Mouse (Mus musculus): ENCODE measurements at regions not wholly inside any gene's neighbourhood (a gene's known extent, or its start where the extent isn't known, plus 50 kb on each side); places are given as distances from the start of the nearest gene placed in this dataset.
A peak's percentile ranks its signal among the peaks of the same experiment; 100 is the strongest.

DNA sequence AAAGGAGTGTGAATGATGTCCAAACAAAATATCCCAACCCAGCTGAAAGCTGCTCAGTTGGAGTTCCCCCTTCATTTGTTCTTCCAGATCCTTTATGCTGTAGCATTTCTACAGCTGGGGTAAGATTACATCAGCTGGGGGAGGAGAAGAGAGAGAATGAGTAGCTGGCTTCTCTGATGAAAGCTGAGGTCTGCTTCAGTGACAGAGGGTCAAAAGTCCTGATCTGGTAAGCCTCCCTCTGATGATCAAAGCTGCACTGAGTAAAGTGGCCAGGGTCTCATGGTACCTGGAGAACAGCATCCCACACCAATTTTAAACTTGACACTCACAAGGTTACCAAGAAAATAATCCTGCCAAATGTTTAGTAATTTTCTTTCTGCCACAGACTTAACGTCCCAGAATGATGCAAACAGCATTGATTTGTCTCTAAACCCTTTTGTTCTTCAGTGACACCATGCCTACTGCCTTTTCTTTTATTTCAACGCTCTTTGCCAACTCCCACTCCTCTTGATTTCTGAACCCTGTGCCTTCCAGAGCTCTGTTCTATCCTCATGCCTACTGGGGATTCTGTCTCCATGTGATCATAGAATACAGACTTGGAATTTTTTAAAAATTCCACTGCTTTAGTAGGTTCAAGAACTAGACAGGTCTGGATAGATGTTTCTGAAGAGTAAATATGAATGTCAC is 119.3 kb upstream of the Fshr start:
- no peaks in the 10 kb centered on the region for H3K36me3 ChIP-seq (ENCODE audit: control insufficient read depth, insufficient read depth)
- no peaks in the 10 kb centered on the region for H3K9me3 ChIP-seq (ENCODE audit: control insufficient read depth, low read length)
- no peak for ATAC-seq
- no peak overlapping the region for H3K9ac ChIP-seq (replicated peaks; ENCODE audit: low read depth, low read length)
- H3K4me3 ChIP-seq (replicated peaks; ENCODE audit: low read length): no peak overlapping the region
- no peaks in the 10 kb centered on the region for H3K4me1 ChIP-seq (replicated peaks; ENCODE audit: control insufficient read depth, insufficient read depth, low read length)
- no peak overlapping the region for H3K27ac ChIP-seq (ENCODE audit: low read length)
- no peak overlapping the region for H3K4me2 ChIP-seq (ENCODE audit: low read length)
- WGBS: 35% methylated on average over 2 of the region's 2 CpGs
- no peaks in the 10 kb centered on the region for H3K27me3 ChIP-seq (replicated peaks; ENCODE audit: control insufficient read depth, insufficient read depth, low read length)

DNA sequence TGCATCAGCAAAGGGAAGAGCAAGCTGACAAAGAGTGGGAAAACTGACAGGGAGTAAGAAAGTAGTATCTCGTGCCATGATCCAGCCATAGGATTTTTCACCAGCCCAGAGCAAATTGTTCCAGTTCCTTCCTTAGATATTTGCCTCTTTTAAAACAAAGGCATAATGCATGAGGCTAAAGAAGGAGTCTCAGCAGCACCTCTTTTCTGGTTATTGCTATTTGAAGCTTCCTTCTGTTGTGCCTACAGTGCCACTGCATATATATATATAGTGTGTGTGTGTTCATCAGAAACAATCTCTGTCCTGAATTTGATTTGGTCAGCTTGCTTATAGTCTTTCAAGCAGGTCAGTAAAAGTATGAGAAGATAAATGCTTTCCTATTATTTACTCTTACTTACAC is 117.9 kb upstream of the Fshr start:
- no peak for ATAC-seq
- H3K9ac ChIP-seq (replicated peaks; ENCODE audit: low read depth, low read length): no peak overlapping the region
- H3K27me3 ChIP-seq (replicated peaks; ENCODE audit: control insufficient read depth, insufficient read depth, low read length): no peaks in the 10 kb centered on the region
- no peaks in the 10 kb centered on the region for H3K36me3 ChIP-seq (ENCODE audit: control insufficient read depth, insufficient read depth)
- H3K4me2 ChIP-seq (ENCODE audit: low read length): no peak overlapping the region
- no peaks in the 10 kb centered on the region for H3K4me1 ChIP-seq (replicated peaks; ENCODE audit: control insufficient read depth, insufficient read depth, low read length)
- no peak overlapping the region for H3K4me3 ChIP-seq (replicated peaks; ENCODE audit: low read length)
- WGBS: 94% methylated on average over 1 of the region's 1 CpGs
- H3K9me3 ChIP-seq (ENCODE audit: control insufficient read depth, low read length): no peaks in the 10 kb centered on the region
- no peak overlapping the region for H3K27ac ChIP-seq (ENCODE audit: low read length)

DNA sequence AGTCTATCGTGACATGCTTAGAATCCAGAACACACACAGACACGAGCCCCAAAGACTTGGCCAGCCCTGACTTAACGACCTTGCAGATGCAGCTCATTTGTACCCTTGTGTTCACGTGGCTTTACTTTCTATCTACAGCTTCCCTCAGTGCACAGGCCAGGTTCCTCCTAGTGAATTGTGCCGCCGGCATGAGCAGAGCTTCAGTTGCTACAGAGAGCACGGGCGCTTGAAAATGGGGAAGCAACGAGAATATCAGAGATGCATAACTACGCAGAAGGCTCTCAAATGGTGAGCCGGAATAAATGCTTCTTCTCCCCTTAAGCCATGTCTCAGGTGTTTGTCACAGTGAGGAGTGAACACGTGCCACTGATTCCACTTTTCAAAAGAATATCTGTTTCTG is 110.7 kb upstream of the Fshr start:
- Histone ChIP-seq H3K36me3 (ENCODE audit: control insufficient read depth, insufficient read depth) (no peaks in the 10 kb centered on the region), H3K27me3 (replicated peaks; ENCODE audit: control insufficient read depth, insufficient read depth, low read length) (no peaks in the 10 kb centered on the region), H3K4me1 (replicated peaks; ENCODE audit: control insufficient read depth, insufficient read depth, low read length) (no peaks in the 10 kb centered on the region), H3K4me3 (replicated peaks; ENCODE audit: low read length) (no peak overlapping the region), H3K4me2 (ENCODE audit: low read length) (no peak overlapping the region), H3K9ac (replicated peaks; ENCODE audit: low read depth, low read length) (no peak overlapping the region), H3K9me3 (ENCODE audit: control insufficient read depth, low read length) (no peaks in the 10 kb centered on the region), H3K27ac (ENCODE audit: low read length) (no peak overlapping the region)
- ATAC-seq: no peak
- 88% methylated on average over 12 of the region's 12 CpGs for WGBS

DNA sequence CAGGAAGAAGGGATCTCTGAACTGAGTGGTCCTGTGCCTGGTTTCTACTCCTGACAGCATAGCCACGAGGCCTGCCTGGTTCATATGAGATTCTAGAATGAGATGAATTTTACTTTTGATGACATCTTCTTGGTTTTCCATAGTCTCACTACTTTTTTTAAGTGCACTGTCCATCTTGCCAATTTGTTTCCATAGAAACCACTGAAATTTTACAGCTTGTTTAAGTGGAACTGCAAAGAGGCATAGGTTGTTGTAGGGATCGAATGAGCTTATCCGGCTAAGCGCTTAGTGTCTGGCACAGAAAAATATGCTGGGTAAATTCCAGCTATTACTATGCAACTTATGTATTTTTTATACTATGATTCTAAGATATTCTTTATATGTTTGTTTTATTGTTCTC is 100.8 kb upstream of the Fshr start:
- 78% methylated on average over 4 of the region's 4 CpGs for WGBS
- Histone ChIP-seq H3K9me3 (ENCODE audit: control insufficient read depth, low read length) (no peaks in the 10 kb centered on the region), H3K27me3 (replicated peaks; ENCODE audit: control insufficient read depth, insufficient read depth, low read length) (no peaks in the 10 kb centered on the region), H3K4me3 (replicated peaks; ENCODE audit: low read length) (no peak overlapping the region), H3K27ac (ENCODE audit: low read length) (no peak overlapping the region), H3K9ac (replicated peaks; ENCODE audit: low read depth, low read length) (no peak overlapping the region), H3K36me3 (ENCODE audit: control insufficient read depth, insufficient read depth) (no peaks in the 10 kb centered on the region), H3K4me1 (replicated peaks; ENCODE audit: control insufficient read depth, insufficient read depth, low read length) (peaks cover 5% of the 10 kb centered on the region), H3K4me2 (ENCODE audit: low read length) (no peak overlapping the region)
- ATAC-seq: no peak

DNA sequence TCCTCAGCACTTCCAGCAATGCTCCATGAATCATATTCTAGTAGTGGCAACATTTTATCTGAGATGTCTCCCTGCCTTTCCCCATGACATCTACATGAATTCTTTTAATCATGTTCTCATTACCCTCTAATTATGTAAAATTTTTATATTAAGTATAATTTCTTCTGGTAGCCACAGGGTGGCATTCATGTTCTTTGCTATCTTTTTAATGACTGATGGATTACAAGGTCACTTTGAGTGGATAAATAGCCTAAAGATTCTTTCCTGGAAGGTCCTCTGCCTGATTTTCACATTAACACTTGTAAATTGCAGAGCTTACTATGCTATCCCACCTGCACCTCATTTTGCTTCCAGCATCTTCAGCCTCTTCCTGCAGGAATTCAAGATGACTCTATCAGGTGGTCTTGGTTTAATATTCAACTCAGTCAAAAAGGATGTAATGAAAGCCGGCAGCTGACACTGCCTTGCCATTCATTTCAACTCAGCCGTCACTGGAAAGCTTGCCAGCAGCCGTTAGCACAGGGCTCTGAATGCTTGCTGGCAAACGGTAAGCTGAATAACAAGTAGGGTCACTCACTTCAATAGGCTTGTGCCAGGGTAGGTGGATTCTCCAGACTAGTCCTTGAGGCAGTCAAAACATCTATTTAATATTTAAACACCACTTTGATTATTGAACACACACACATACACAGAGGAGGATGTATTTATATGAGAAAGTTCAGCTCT is 97.0 kb upstream of the Fshr start:
- peaks cover 5% of the 10 kb centered on the region for H3K4me1 ChIP-seq (replicated peaks; ENCODE audit: control insufficient read depth, insufficient read depth, low read length)
- H3K4me3 ChIP-seq (replicated peaks; ENCODE audit: low read length): no peak overlapping the region
- H3K9ac ChIP-seq (replicated peaks; ENCODE audit: low read depth, low read length): no peak overlapping the region
- no peak overlapping the region for H3K4me2 ChIP-seq (ENCODE audit: low read length)
- no peaks in the 10 kb centered on the region for H3K9me3 ChIP-seq (ENCODE audit: control insufficient read depth, low read length)
- no peak overlapping the region for H3K27ac ChIP-seq (ENCODE audit: low read length)
- ATAC-seq: peak; percentile 89
- H3K27me3 ChIP-seq (replicated peaks; ENCODE audit: control insufficient read depth, insufficient read depth, low read length): no peaks in the 10 kb centered on the region
- WGBS: 11% methylated on average over 4 of the region's 4 CpGs
- H3K36me3 ChIP-seq (ENCODE audit: control insufficient read depth, insufficient read depth): no peaks in the 10 kb centered on the region

DNA sequence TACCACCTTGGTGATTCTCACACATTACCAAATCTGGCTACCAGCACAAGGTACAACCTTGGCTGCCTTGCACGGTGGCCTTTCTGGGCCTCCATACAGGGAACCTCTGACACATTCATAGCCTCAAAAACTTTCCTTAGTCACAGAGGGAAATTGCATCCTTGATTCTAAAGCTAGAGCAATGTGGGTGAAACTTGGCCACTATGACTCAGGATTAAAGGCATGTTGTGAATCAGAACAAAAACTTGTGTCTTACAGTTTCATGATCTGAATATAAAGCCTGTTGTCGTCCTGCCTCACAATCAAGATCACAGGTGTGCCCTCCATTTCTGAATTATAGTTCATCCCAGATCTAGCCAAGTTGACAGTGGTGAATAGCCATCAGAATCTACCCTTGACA is 80.8 kb upstream of the Fshr start:
- WGBS: 87% methylated on average over 2 of the region's 2 CpGs
- no peaks in the 10 kb centered on the region for H3K4me1 ChIP-seq (replicated peaks; ENCODE audit: control insufficient read depth, insufficient read depth, low read length)
- H3K27me3 ChIP-seq (replicated peaks; ENCODE audit: control insufficient read depth, insufficient read depth, low read length): no peaks in the 10 kb centered on the region
- H3K27ac ChIP-seq (ENCODE audit: low read length): no peak overlapping the region
- no peak overlapping the region for H3K9ac ChIP-seq (replicated peaks; ENCODE audit: low read depth, low read length)
- ATAC-seq: no peak
- H3K4me3 ChIP-seq (replicated peaks; ENCODE audit: low read length): no peak overlapping the region
- no peaks in the 10 kb centered on the region for H3K36me3 ChIP-seq (ENCODE audit: control insufficient read depth, insufficient read depth)
- H3K4me2 ChIP-seq (ENCODE audit: low read length): no peak overlapping the region
- no peaks in the 10 kb centered on the region; the same call in 1 of the 2 replicates for H3K9me3 ChIP-seq (ENCODE audit: control insufficient read depth, low read length)

DNA sequence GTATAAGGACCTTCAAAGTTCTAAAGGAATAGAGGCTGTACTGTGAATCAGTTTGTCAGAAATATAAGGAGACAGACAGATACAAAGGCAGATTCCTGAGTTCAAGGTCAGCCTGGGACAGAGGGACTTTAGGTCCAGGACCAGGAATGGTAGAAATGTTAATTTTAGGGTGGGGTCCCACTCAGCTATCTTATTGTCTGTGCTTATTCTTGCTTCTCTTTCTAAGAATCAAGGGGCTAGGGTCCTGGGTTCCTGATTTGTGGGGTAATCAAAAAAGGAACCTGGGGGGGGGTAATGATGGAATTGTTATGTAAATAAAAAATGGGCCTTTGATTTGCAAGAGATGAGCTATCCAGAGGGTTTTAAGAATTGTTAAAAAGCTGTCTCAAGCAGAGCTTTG is 71.7 kb upstream of the Fshr start:
- no peaks in the 10 kb centered on the region for H3K36me3 ChIP-seq (ENCODE audit: control insufficient read depth, insufficient read depth)
- H3K27me3 ChIP-seq (replicated peaks; ENCODE audit: control insufficient read depth, insufficient read depth, low read length): no peaks in the 10 kb centered on the region
- ATAC-seq: no peak
- H3K4me3 ChIP-seq (replicated peaks; ENCODE audit: low read length): no peak overlapping the region
- no peak overlapping the region for H3K9ac ChIP-seq (replicated peaks; ENCODE audit: low read depth, low read length)
- H3K9me3 ChIP-seq (ENCODE audit: control insufficient read depth, low read length): no peaks in the 10 kb centered on the region
- H3K4me2 ChIP-seq (ENCODE audit: low read length): no peak overlapping the region
- H3K27ac ChIP-seq (ENCODE audit: low read length): no peak overlapping the region
- no peaks in the 10 kb centered on the region for H3K4me1 ChIP-seq (replicated peaks; ENCODE audit: control insufficient read depth, insufficient read depth, low read length)

DNA sequence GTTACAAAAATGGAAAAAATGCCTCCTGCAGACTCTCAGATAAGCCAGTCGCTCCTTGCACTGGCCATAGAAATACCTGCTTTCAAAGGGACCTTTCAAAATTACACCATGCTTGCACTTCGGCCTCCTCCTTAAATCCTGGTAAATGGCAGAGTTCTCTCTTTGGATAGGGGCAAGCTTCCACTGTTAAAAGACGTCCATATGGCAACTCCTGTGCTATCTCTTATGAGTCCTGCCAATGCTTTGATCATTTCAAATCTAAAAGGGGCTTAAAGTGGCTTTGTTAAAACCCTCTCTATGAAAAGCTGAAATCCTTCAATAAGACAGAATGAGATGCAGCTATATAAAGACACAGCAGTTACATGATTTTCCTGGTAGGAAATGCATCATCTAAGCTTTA is 55.2 kb upstream of the Fshr start:
- Histone ChIP-seq H3K4me2 (ENCODE audit: low read length) (no peak overlapping the region), H3K36me3 (ENCODE audit: control insufficient read depth, insufficient read depth) (no peaks in the 10 kb centered on the region), H3K4me3 (replicated peaks; ENCODE audit: low read length) (no peak overlapping the region), H3K27ac (ENCODE audit: low read length) (no peak overlapping the region), H3K9ac (replicated peaks; ENCODE audit: low read depth, low read length) (no peak overlapping the region), H3K4me1 (replicated peaks; ENCODE audit: control insufficient read depth, insufficient read depth, low read length) (no peaks in the 10 kb centered on the region), H3K9me3 (ENCODE audit: control insufficient read depth, low read length) (no peaks in the 10 kb centered on the region), H3K27me3 (replicated peaks; ENCODE audit: control insufficient read depth, insufficient read depth, low read length) (no peaks in the 10 kb centered on the region)
- 49% methylated on average over 3 of the region's 3 CpGs for WGBS
- no peak for ATAC-seq

DNA sequence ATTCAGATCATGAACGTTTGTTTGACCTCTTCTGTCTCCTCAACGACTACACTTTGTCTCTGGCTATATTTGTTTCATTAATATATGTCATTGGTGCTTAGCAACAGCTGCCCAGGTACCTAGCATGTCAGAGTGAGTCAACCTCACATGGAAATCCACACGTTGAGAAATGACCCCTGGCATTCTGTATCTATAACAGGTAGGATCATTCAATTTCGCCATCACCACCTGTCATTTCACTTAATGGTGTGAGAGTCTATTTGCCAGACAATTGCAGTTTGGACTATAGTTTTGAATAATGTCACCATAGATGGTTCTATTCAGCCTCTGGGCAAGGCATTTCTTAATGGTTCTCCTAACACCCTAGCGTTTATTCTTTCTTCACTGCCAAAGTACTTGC is 50.3 kb upstream of the Fshr start:
- WGBS: 81% methylated on average over 5 of the region's 5 CpGs
- H3K27ac ChIP-seq (ENCODE audit: low read length): no peak overlapping the region
- no peaks in the 10 kb centered on the region for H3K27me3 ChIP-seq (replicated peaks; ENCODE audit: control insufficient read depth, insufficient read depth, low read length)
- no peaks in the 10 kb centered on the region for H3K9me3 ChIP-seq (ENCODE audit: control insufficient read depth, low read length)
- H3K4me1 ChIP-seq (replicated peaks; ENCODE audit: control insufficient read depth, insufficient read depth, low read length): no peaks in the 10 kb centered on the region
- no peak overlapping the region for H3K4me2 ChIP-seq (ENCODE audit: low read length)
- H3K4me3 ChIP-seq (replicated peaks; ENCODE audit: low read length): no peak overlapping the region
- no peak for ATAC-seq
- H3K36me3 ChIP-seq (ENCODE audit: control insufficient read depth, insufficient read depth): no peaks in the 10 kb centered on the region
- no peak overlapping the region for H3K9ac ChIP-seq (replicated peaks; ENCODE audit: low read depth, low read length)

Data from forebrain, embryonic 16.5 days (tissue).